Mouse (Mus musculus): Measurements from ENCODE around the gene Actr2.
"Not testable (repeated sequence)": the region's sequence is repeated elsewhere in the genome, so short reads cannot be mapped to it uniquely, and the experiment has no call there.

Gene Actr2

GRCm38 (mm10) chr11:20045586-20045985, 67.1 kb downstream of the Actr2 start:
- no peak for DNase-seq (ENCODE audit: low spot score)

GRCm38 (mm10) chr11:20043256-20043655, 69.5 kb downstream of the Actr2 start:
- DNase-seq (ENCODE audit: low spot score), result no peak

GRCm38 (mm10) chr11:20042106-20042505, 70.6 kb downstream of the Actr2 start:
- DNase-seq (ENCODE audit: low spot score), result no peak

GRCm38 (mm10) chr11:20041164-20041920, 71.4 kb downstream of the Actr2 start:
- DNase-seq (ENCODE audit: low spot score), result no peak

GRCm38 (mm10) chr11:20038723-20039122, 74.0 kb downstream of the Actr2 start:
- no peak for DNase-seq (ENCODE audit: low spot score)

GRCm38 (mm10) chr11:20037739-20038138, 75.0 kb downstream of the Actr2 start:
- no peak for DNase-seq (ENCODE audit: low spot score)

- no peak for DNase-seq (ENCODE audit: low spot score)
Observed at GRCm38 (mm10) chr11:20035972-20036371, 76.7 kb downstream of the Actr2 start.

GRCm38 (mm10) chr11:20035343-20035928, 77.3 kb downstream of the Actr2 start:
- DNase-seq (ENCODE audit: low spot score), result no peak

GRCm38 (mm10) chr11:20034337-20034947, 78.3 kb downstream of the Actr2 start:
- DNase-seq (ENCODE audit: low spot score), result no peak

GRCm38 (mm10) chr11:20033541-20034160, 79.1 kb downstream of the Actr2 start:
- DNase-seq (ENCODE audit: low spot score), result no peak

GRCm38 (mm10) chr11:20031536-20031935, 81.2 kb downstream of the Actr2 start:
- DNase-seq (ENCODE audit: low spot score), result no peak

GRCm38 (mm10) chr11:20030973-20031372, 81.7 kb downstream of the Actr2 start:
- DNase-seq (ENCODE audit: low spot score), result not testable (repeated sequence)

- no peak for DNase-seq (ENCODE audit: low spot score)
Observed at GRCm38 (mm10) chr11:20029014-20029413, 83.7 kb downstream of the Actr2 start.

GRCm38 (mm10) chr11:20028396-20028795, 84.3 kb downstream of the Actr2 start:
- no peak for DNase-seq (ENCODE audit: low spot score)

GRCm38 (mm10) chr11:20027719-20028118, 85.0 kb downstream of the Actr2 start:
- no peak for DNase-seq (ENCODE audit: low spot score)

- no peak for DNase-seq (ENCODE audit: low spot score)
Observed at GRCm38 (mm10) chr11:20025899-20026298, 86.8 kb downstream of the Actr2 start.

- no peak for DNase-seq (ENCODE audit: low spot score)
Observed at GRCm38 (mm10) chr11:20022911-20023482, 89.7 kb downstream of the Actr2 start.

GRCm38 (mm10) chr11:20022462-20022861, 90.3 kb downstream of the Actr2 start:
- DNase-seq (ENCODE audit: low spot score), result no peak

GRCm38 (mm10) chr11:20020720-20021119, 92.0 kb downstream of the Actr2 start:
- no peak for DNase-seq (ENCODE audit: low spot score)

GRCm38 (mm10) chr11:20018905-20019304, 93.8 kb downstream of the Actr2 start:
- no peak for DNase-seq (ENCODE audit: low spot score)

GRCm38 (mm10) chr11:20017937-20018336, 94.8 kb downstream of the Actr2 start:
- no peak for DNase-seq (ENCODE audit: low spot score)

GRCm38 (mm10) chr11:20013366-20013765, 99.3 kb downstream of the Actr2 start:
- no peak for DNase-seq (ENCODE audit: low spot score)

Data from ovary, postnatal 10 days (tissue).